Mouse (Mus musculus): Measurements from ENCODE around the gene Gm11562. TPM values are rescaled to one million over a fixed set of nuclear protein-coding genes. Genes with fewer than 3 reads are reported as not detected.
"Not testable (repeated sequence)": the region's sequence is repeated elsewhere in the genome, so short reads cannot be mapped to it uniquely, and the experiment has no call there.

Gm11562 gene
- polyA plus RNA-seq (2015; fragmentation: Nextera tagmentation; extraction: Ambion mirVana), result not detected in 2 replicates

- no peak within 1 kb of the TSS for H3K4me2 ChIP-seq (ENCODE audit: low read depth, low read length)
- H3K9ac ChIP-seq (ENCODE audit: low read length), result no peak within 1 kb of the TSS
- H3K36me3 ChIP-seq (ENCODE audit: control insufficient read depth, insufficient read depth, low read length), result no peaks in the 10 kb centered on the region
- H3K9me3 ChIP-seq (ENCODE audit: control insufficient read depth, low read length), result no peaks in the 10 kb centered on the region
- 62% methylated on average over 2 of the region's 2 CpGs for WGBS
- H3K27ac ChIP-seq (ENCODE audit: low read length), result no peak within 1 kb of the TSS
- no peak within 1 kb of the TSS for H3K4me3 ChIP-seq (ENCODE audit: low read length)
- no peak for ATAC-seq (ENCODE audit: low read depth)
- no peaks in the 10 kb centered on the region for H3K4me1 ChIP-seq (replicated peaks; ENCODE audit: control insufficient read depth, insufficient read depth, low read length)
- H3K27me3 ChIP-seq (ENCODE audit: control insufficient read depth, insufficient read depth, low read depth, low read length), result no peaks in the 10 kb centered on the region
Measured at GRCm38 (mm10) chr11:99620335-99620734, at the start of gene Gm11562. Gene Gm11562, minus strand, starts transcription at chr11:99620435.

GRCm38 (mm10) chr11:99665860-99666259 lies 45.6 kb upstream of the Gm11562 start, which contains the start of gene Krtap4-6:
Gene Krtap4-6, minus strand, starts transcription at chr11:99665960.
- Histone ChIP-seq H3K4me2 (ENCODE audit: low read depth, low read length) (no peak within 1 kb of the TSS), H3K9me3 (ENCODE audit: control insufficient read depth, low read length) (no peaks in the 10 kb centered on the region), H3K27ac (ENCODE audit: low read length) (no peak within 1 kb of the TSS), H3K27me3 (ENCODE audit: control insufficient read depth, insufficient read depth, low read depth, low read length) (no peaks in the 10 kb centered on the region), H3K4me3 (ENCODE audit: low read length) (no peak within 1 kb of the TSS), H3K4me1 (replicated peaks; ENCODE audit: control insufficient read depth, insufficient read depth, low read length) (no peaks in the 10 kb centered on the region), H3K36me3 (ENCODE audit: control insufficient read depth, insufficient read depth, low read length) (no peaks in the 10 kb centered on the region), H3K9ac (ENCODE audit: low read length) (no peak within 1 kb of the TSS)
- ATAC-seq (ENCODE audit: low read depth), result no peak

- no peaks in the 10 kb centered on the region for H3K9me3 ChIP-seq (ENCODE audit: control insufficient read depth, low read length)
- H3K4me3 ChIP-seq (ENCODE audit: low read length), result no peak overlapping the region
- no peak overlapping the region for H3K9ac ChIP-seq (ENCODE audit: low read length)
- no peaks in the 10 kb centered on the region for H3K4me1 ChIP-seq (replicated peaks; ENCODE audit: control insufficient read depth, insufficient read depth, low read length)
- H3K4me2 ChIP-seq (ENCODE audit: low read depth, low read length), result no peak overlapping the region
- H3K36me3 ChIP-seq (ENCODE audit: control insufficient read depth, insufficient read depth, low read length), result no peaks in the 10 kb centered on the region
- WGBS, result 82% methylated on average over 10 of the region's 10 CpGs
- no peak overlapping the region for H3K27ac ChIP-seq (ENCODE audit: low read length)
- H3K27me3 ChIP-seq (ENCODE audit: control insufficient read depth, insufficient read depth, low read depth, low read length), result no peaks in the 10 kb centered on the region
- no peak for ATAC-seq (ENCODE audit: low read depth)
Measured at GRCm38 (mm10) chr11:99662802-99663201, 42.6 kb upstream of the Gm11562 start.

- Histone ChIP-seq H3K36me3 (ENCODE audit: control insufficient read depth, insufficient read depth, low read length) (no peaks in the 10 kb centered on the region), H3K4me3 (ENCODE audit: low read length) (no peak overlapping the region), H3K27ac (ENCODE audit: low read length) (no peak overlapping the region), H3K4me1 (replicated peaks; ENCODE audit: control insufficient read depth, insufficient read depth, low read length) (no peaks in the 10 kb centered on the region), H3K9me3 (ENCODE audit: control insufficient read depth, low read length) (no peaks in the 10 kb centered on the region), H3K4me2 (ENCODE audit: low read depth, low read length) (no peak overlapping the region), H3K27me3 (ENCODE audit: control insufficient read depth, insufficient read depth, low read depth, low read length) (no peaks in the 10 kb centered on the region), H3K9ac (ENCODE audit: low read length) (no peak overlapping the region)
- 82% methylated on average over 4 of the region's 4 CpGs for WGBS
- no peak for ATAC-seq (ENCODE audit: low read depth)
Measured at GRCm38 (mm10) chr11:99659256-99659655, 39.0 kb upstream of the Gm11562 start.

- not testable (repeated sequence) for H3K36me3 ChIP-seq (ENCODE audit: control insufficient read depth, insufficient read depth, low read length); ATAC-seq (ENCODE audit: low read depth); H3K4me3 ChIP-seq (ENCODE audit: low read length); H3K27me3 ChIP-seq (ENCODE audit: control insufficient read depth, insufficient read depth, low read depth, low read length); H3K4me1 ChIP-seq (replicated peaks; ENCODE audit: control insufficient read depth, insufficient read depth, low read length); H3K9ac ChIP-seq (ENCODE audit: low read length); H3K4me2 ChIP-seq (ENCODE audit: low read depth, low read length); H3K9me3 ChIP-seq (ENCODE audit: control insufficient read depth, low read length); H3K27ac ChIP-seq (ENCODE audit: low read length)
- 58% methylated on average over 10 of the region's 10 CpGs for WGBS
Measured at GRCm38 (mm10) chr11:99658467-99659010, 38.3 kb upstream of the Gm11562 start, which contains the start of gene Gm11563. Gene Gm11563, minus strand, starts transcription at chr11:99658960.

GRCm38 (mm10) chr11:99657051-99657450 lies 36.8 kb upstream of the Gm11562 start:
- H3K9me3 ChIP-seq (ENCODE audit: control insufficient read depth, low read length), result no peaks in the 10 kb centered on the region
- 37% methylated on average over 5 of the region's 5 CpGs for WGBS
- no peak for ATAC-seq (ENCODE audit: low read depth)
- no peaks in the 10 kb centered on the region for H3K27me3 ChIP-seq (ENCODE audit: control insufficient read depth, insufficient read depth, low read depth, low read length)
- H3K4me2 ChIP-seq (ENCODE audit: low read depth, low read length), result no peak overlapping the region
- H3K4me3 ChIP-seq (ENCODE audit: low read length), result no peak overlapping the region
- H3K36me3 ChIP-seq (ENCODE audit: control insufficient read depth, insufficient read depth, low read length), result no peaks in the 10 kb centered on the region
- no peaks in the 10 kb centered on the region for H3K4me1 ChIP-seq (replicated peaks; ENCODE audit: control insufficient read depth, insufficient read depth, low read length)
- no peak overlapping the region for H3K9ac ChIP-seq (ENCODE audit: low read length)
- H3K27ac ChIP-seq (ENCODE audit: low read length), result no peak overlapping the region

GRCm38 (mm10) chr11:99650136-99650535 lies 29.9 kb upstream of the Gm11562 start, which contains the start of gene Gm11555:
Gene Gm11555, minus strand, starts transcription at chr11:99650236.
- 70% methylated on average over 2 of the region's 2 CpGs for WGBS
- H3K9me3 ChIP-seq (ENCODE audit: control insufficient read depth, low read length), result no peaks in the 10 kb centered on the region
- ATAC-seq (ENCODE audit: low read depth), result no peak
- no peak within 1 kb of the TSS for H3K4me3 ChIP-seq (ENCODE audit: low read length)
- no peak within 1 kb of the TSS for H3K27ac ChIP-seq (ENCODE audit: low read length)
- no peak within 1 kb of the TSS for H3K9ac ChIP-seq (ENCODE audit: low read length)
- no peaks in the 10 kb centered on the region for H3K4me1 ChIP-seq (replicated peaks; ENCODE audit: control insufficient read depth, insufficient read depth, low read length)
- no peaks in the 10 kb centered on the region for H3K27me3 ChIP-seq (ENCODE audit: control insufficient read depth, insufficient read depth, low read depth, low read length)
- no peak within 1 kb of the TSS for H3K4me2 ChIP-seq (ENCODE audit: low read depth, low read length)
- no peaks in the 10 kb centered on the region for H3K36me3 ChIP-seq (ENCODE audit: control insufficient read depth, insufficient read depth, low read length)

GRCm38 (mm10) chr11:99646444-99646843 lies 26.2 kb upstream of the Gm11562 start:
- H3K4me1 ChIP-seq (replicated peaks; ENCODE audit: control insufficient read depth, insufficient read depth, low read length), result no peaks in the 10 kb centered on the region
- no peak overlapping the region for H3K4me3 ChIP-seq (ENCODE audit: low read length)
- no peak overlapping the region for H3K4me2 ChIP-seq (ENCODE audit: low read depth, low read length)
- H3K9me3 ChIP-seq (ENCODE audit: control insufficient read depth, low read length), result no peaks in the 10 kb centered on the region
- WGBS, result 82% methylated on average over 15 of the region's 15 CpGs
- H3K27me3 ChIP-seq (ENCODE audit: control insufficient read depth, insufficient read depth, low read depth, low read length), result no peaks in the 10 kb centered on the region
- no peak overlapping the region for H3K9ac ChIP-seq (ENCODE audit: low read length)
- no peak for ATAC-seq (ENCODE audit: low read depth)
- H3K36me3 ChIP-seq (ENCODE audit: control insufficient read depth, insufficient read depth, low read length), result no peaks in the 10 kb centered on the region
- H3K27ac ChIP-seq (ENCODE audit: low read length), result no peak overlapping the region

GRCm38 (mm10) chr11:99644351-99644750 lies 24.1 kb upstream of the Gm11562 start:
- 72% methylated on average over 3 of the region's 3 CpGs for WGBS
- ATAC-seq (ENCODE audit: low read depth), result no peak
- H3K36me3 ChIP-seq (ENCODE audit: control insufficient read depth, insufficient read depth, low read length), result no peaks in the 10 kb centered on the region

More at GRCm38 (mm10) chr11:99644351-99644750, 24.1 kb upstream of the Gm11562 start:
- H3K27ac ChIP-seq (ENCODE audit: low read length), result no peak overlapping the region
- H3K9me3 ChIP-seq (ENCODE audit: control insufficient read depth, low read length), result no peaks in the 10 kb centered on the region
- H3K27me3 ChIP-seq (ENCODE audit: control insufficient read depth, insufficient read depth, low read depth, low read length), result no peaks in the 10 kb centered on the region
- H3K4me1 ChIP-seq (replicated peaks; ENCODE audit: control insufficient read depth, insufficient read depth, low read length), result no peaks in the 10 kb centered on the region
- no peak overlapping the region for H3K4me3 ChIP-seq (ENCODE audit: low read length)
- H3K9ac ChIP-seq (ENCODE audit: low read length), result no peak overlapping the region
- H3K4me2 ChIP-seq (ENCODE audit: low read depth, low read length), result no peak overlapping the region
